Mouse (Mus musculus) liver, postnatal 0 days (tissue): ENCODE results near the gene Kiz. TPM values are rescaled to one million over a fixed set of nuclear protein-coding genes. Genes with fewer than 3 reads are reported as not detected.

Experiments
- ATAC-seq: fragments of 200-750 bp; cut with Nextera tagmentation; 2 replicates; pipeline ENCODE4 v1.8.0; 2017; ENCODE audit warnings: mild to moderate bottlenecking, moderate library complexity
- DNase-seq: peaks from one replicate; pipeline ENCODE4 v3.0.0-alpha.2; 2016
- H3K27ac ChIP-seq: fragments of 300-500 bp; sonication (generic); 2 replicates; pipeline ENCODE4 v1.5.1; 2014; ENCODE audit warnings: antibody characterized with exemption, moderate library complexity, mild to moderate bottlenecking, low read depth
- H3K27me3 ChIP-seq: fragments of 300-500 bp; sonication (generic); 2 replicates; pipeline ENCODE4 v1.6.1; 2014; ENCODE audit warnings: low read length, control low read depth, mixed read lengths; ENCODE audit not compliant: insufficient read depth
- H3K36me3 ChIP-seq: fragments of 300-500 bp; sonication (generic); replicated peaks from 2 replicates; pipeline ENCODE4 v1.6.1; 2014; ENCODE audit warnings: mild to moderate bottlenecking, control low read depth, low read length, moderate library complexity, mixed read lengths; ENCODE audit not compliant: insufficient read depth
- H3K4me1 ChIP-seq: fragments of 300-500 bp; sonication (generic); 2 replicates; pipeline ENCODE4 v1.6.1; 2014; ENCODE audit warnings: antibody characterized with exemption, mild to moderate bottlenecking, control low read depth; ENCODE audit not compliant: insufficient read depth
- H3K4me2 ChIP-seq: fragments of 300-500 bp; sonication (generic); 2 replicates; pipeline ENCODE4 v1.6.1; 2014; ENCODE audit warnings: low read depth, mild to moderate bottlenecking, low read length, moderate library complexity, mixed read lengths
- H3K4me3 ChIP-seq: fragments of 300-500 bp; sonication (generic); 2 replicates; pipeline ENCODE4 v1.5.1; 2014; ENCODE audit warnings: low read depth, low read length
- H3K9ac ChIP-seq: fragments of 300-500 bp; sonication (generic); replicated peaks from 2 replicates; pipeline ENCODE4 v1.6.1; 2014; ENCODE audit warnings: mild to moderate bottlenecking, moderate library complexity
- H3K9me3 ChIP-seq: fragments of 300-500 bp; sonication (generic); 2 replicates; pipeline ENCODE4 v1.6.1; 2016; ENCODE audit warnings: mild to moderate bottlenecking, control low read depth, low read length, mixed read lengths
- CTCF ChIP-seq: sonication (generic); IDR thresholded peaks from 2 replicates; pipeline ENCODE4 v1.5.1; 2016; ENCODE audit warnings: antibody characterized with exemption, low read depth
- EP300 ChIP-seq: IDR thresholded peaks from 2 replicates; pipeline ENCODE4 v1.6.1; 2016; ENCODE audit warnings: antibody characterized with exemption, low read depth, mild to moderate bottlenecking
- WGBS: fragments of 180-500 bp; shearing (Covaris S2); extraction: QIAGEN DNeasy Blood & Tissue Kit; methylation state at CpG from one replicate; pipeline ENCODE4 v1.1.7; 2014; ENCODE audit not compliant: insufficient replicate concordance; 5-methylcytosine and 5-hydroxymethylcytosine counted together
- polyA plus RNA-seq: library from polyadenylated mRNA; unstranded; fragments of >200 nt; fragmentation: Nextera tagmentation; extraction: Ambion mirVana; gene quantifications from 2 replicates; pipeline ENCODE4 v1.2.1, GENCODE M21; 2015

Gene Kiz
- polyA plus RNA-seq, 1 experiment from 2014 or later, result 8.2 TPM

DNA sequence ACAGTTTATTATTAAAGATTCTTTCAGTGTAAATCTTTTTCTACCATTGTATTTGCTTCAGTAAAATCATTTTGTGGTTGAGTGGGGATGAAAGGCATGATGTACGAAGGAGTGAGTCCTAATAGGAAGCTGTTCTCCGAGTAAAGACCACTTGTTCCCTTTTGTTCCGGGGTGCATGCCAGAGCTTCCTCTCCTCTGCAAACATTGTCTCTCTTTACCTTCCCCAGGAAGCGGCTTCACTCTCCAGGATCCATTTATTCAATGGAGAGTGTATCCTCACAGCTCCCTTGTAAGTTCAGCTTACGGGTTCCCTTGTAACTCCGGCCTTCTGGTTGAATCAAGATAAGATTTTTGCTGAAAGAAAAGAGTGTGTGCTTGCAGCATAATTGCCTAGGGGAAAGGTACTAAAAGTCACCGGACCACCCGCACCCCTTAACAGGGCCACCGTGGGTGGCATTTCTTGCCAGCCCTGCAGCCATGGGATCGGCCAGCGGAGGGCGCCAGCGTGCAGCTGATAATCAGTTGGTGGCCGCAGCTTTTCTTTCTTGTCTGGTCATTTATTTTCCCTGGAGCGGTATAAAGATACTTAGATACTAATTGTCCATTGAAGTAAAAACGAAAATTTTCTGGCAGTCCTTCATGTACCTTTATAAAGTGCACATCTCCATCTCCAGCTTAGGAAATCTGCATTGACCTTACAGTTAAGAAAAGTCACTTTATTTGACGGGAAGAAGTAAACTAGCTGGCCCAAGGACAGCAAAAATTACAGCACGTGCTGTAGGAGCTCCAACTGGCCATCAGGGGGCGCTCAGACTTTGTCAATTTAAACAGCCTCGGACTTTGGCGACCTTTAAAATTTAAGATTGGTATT is 103.5 kb downstream of the Kiz start:
- WGBS, result 4% methylated on average over 21 of the region's 21 CpGs

DNA sequence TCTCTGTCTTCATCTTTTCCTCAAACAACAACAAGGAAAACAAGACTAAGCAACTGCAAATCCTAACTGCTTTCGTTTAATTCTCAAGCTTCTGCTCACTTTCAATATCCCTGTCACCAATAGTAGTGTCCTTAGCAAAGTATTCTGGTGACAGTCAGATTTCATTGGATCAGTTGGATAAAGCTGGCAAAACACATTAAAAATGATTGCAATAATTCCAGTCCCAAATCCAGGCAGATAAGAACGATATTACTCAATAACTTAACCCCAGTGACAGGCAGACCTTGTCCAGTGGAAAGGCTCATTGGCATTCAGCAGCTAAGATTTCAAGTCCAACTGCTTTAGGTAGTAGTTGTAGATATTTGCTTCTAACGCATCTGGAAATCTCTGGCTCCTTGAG is 119.4 kb downstream of the Kiz start:
- H3K9me3 ChIP-seq, result no peaks in the 10 kb centered on the region
- TF ChIP-seq CTCF, result no peak
- 69% methylated on average over 3 of the region's 3 CpGs for WGBS
- H3K4me1 ChIP-seq, result no peaks in the 10 kb centered on the region
- ATAC-seq (no peak), DNase-seq (no peak)
- no peak overlapping the region for H3K27ac ChIP-seq
- no peak overlapping the region for H3K4me2 ChIP-seq
- H3K27me3 ChIP-seq, result no peaks in the 10 kb centered on the region
- no peak overlapping the region for H3K9ac ChIP-seq
- no peaks in the 10 kb centered on the region for H3K36me3 ChIP-seq
- H3K4me3 ChIP-seq, result no peak overlapping the region

More for the DNA sequence above, 103.5 kb downstream of the Kiz start:
- no peaks in the 10 kb centered on the region for H3K36me3 ChIP-seq
- peak; percentile 84 for DNase-seq
- no peak overlapping the region for H3K4me3 ChIP-seq
- peak; percentile 73 for TF ChIP-seq CTCF
- TF ChIP-seq EP300, result no peak
- peak overlapping the region; percentile 59 for H3K4me2 ChIP-seq
- H3K9ac ChIP-seq, result no peak overlapping the region
- peak; percentile 80 for ATAC-seq
- no peak overlapping the region for H3K27ac ChIP-seq
- no peaks in the 10 kb centered on the region for H3K9me3 ChIP-seq
- no peaks in the 10 kb centered on the region for H3K4me1 ChIP-seq
- H3K27me3 ChIP-seq, result no peaks in the 10 kb centered on the region

DNA sequence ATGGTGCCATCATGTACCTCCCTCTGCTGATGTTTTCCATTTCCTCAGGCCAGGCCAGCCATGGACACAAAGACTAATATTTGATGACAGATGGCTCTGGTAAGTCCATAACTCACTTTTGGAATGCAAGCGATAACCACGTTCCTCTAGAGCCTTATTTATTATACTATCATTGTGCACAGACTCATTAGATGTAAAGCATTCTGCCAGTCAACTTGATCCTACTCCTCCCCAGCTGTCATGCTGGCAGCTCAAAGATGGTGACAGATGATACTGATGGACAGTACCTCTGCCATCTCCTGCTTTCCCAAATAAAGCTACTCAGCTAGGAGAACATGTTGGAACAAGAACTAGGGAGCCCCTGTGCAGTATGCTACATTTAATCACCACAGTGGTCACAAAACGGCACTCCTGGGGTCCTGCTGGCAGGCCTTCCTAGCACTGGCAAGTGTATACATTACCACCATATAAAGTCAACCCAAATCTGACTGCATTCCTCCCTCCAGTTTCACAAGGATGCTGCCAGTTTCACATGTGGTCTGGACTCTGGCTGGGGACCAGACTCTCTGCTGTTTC is 119.9 kb downstream of the Kiz start:
- ATAC-seq, result no peak
- Histone ChIP-seq H3K4me1 (no peaks in the 10 kb centered on the region), H3K36me3 (no peaks in the 10 kb centered on the region), H3K27me3 (no peaks in the 10 kb centered on the region), H3K27ac (no peak overlapping the region), H3K4me2 (no peak overlapping the region), H3K9ac (no peak overlapping the region), H3K4me3 (no peak overlapping the region), H3K9me3 (no peaks in the 10 kb centered on the region)
- no peak for TF ChIP-seq EP300
- TF ChIP-seq CTCF, result no peak
- 77% methylated on average over 3 of the region's 3 CpGs for WGBS
- no peak for DNase-seq

DNA sequence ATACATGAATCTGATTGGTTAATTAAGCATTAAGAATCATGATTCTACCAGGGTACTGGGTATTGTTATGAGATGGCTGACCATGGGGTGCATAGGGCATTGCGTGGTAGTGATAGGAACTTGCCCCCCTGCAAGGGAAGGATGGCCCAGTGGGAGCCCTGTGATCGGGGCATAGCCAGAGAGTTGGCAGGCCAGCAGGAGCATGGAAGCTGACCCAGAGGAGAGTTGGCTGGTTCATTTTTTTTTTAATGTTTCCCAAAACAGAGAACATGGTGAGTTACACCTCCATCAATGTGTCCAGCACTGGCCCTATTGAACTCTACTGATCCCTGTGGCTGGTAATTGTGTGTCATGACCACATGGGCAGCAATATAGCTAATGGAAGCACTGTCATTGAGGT is 127.1 kb downstream of the Kiz start:
- H3K4me2 ChIP-seq, result no peak overlapping the region
- no peak for ATAC-seq
- 83% methylated on average over 2 of the region's 2 CpGs for WGBS
- no peaks in the 10 kb centered on the region for H3K4me1 ChIP-seq
- no peak for DNase-seq
- no peak overlapping the region for H3K27ac ChIP-seq
- no peak for TF ChIP-seq CTCF
- H3K9ac ChIP-seq, result no peak overlapping the region
- H3K27me3 ChIP-seq, result no peaks in the 10 kb centered on the region
- H3K4me3 ChIP-seq, result no peak overlapping the region
- H3K9me3 ChIP-seq, result no peaks in the 10 kb centered on the region
- no peaks in the 10 kb centered on the region for H3K36me3 ChIP-seq

GRCm38 (mm10) chr2:146984831-146985230 is 129.2 kb downstream of the Kiz start:
- 71% methylated on average over 2 of the region's 2 CpGs for WGBS
- no peak for ATAC-seq
- Histone ChIP-seq H3K9ac (no peak overlapping the region), H3K36me3 (no peaks in the 10 kb centered on the region), H3K4me3 (no peak overlapping the region), H3K4me1 (no peaks in the 10 kb centered on the region), H3K27me3 (no peaks in the 10 kb centered on the region), H3K27ac (no peak overlapping the region), H3K9me3 (no peaks in the 10 kb centered on the region), H3K4me2 (no peak overlapping the region)
- DNase-seq, result no peak
- no peak for TF ChIP-seq CTCF
- TF ChIP-seq EP300, result no peak

DNA sequence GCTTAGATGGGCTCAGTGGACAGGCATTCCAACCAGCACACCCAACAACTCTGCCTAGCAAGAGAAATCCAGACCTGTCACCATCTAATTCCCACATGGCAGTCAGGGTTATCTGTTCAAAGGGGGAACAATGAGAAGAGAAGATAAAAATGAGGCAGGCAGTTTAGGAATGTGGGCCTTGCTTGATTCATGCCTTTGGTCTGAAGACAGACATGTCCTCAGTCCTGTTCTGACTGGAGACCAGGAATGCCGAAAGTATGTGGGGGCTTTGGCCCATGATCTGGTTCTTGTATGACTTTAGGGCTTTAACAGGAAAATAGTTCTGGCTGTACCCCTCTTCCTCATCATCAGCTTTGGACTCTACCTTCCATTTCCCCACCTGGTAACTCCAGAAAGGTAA is 130.1 kb downstream of the Kiz start:
- ATAC-seq, result no peak
- TF ChIP-seq EP300 (no peak), CTCF (no peak)
- Histone ChIP-seq H3K4me3 (no peak overlapping the region), H3K4me1 (no peaks in the 10 kb centered on the region), H3K9me3 (no peaks in the 10 kb centered on the region), H3K9ac (no peak overlapping the region), H3K4me2 (no peak overlapping the region), H3K36me3 (no peaks in the 10 kb centered on the region), H3K27me3 (no peaks in the 10 kb centered on the region), H3K27ac (no peak overlapping the region)
- no peak for DNase-seq
- WGBS, result 83% methylated on average over 1 of the region's 1 CpGs
